Mouse (Mus musculus): ENCODE results near the gene Fermt1.

DNA sequence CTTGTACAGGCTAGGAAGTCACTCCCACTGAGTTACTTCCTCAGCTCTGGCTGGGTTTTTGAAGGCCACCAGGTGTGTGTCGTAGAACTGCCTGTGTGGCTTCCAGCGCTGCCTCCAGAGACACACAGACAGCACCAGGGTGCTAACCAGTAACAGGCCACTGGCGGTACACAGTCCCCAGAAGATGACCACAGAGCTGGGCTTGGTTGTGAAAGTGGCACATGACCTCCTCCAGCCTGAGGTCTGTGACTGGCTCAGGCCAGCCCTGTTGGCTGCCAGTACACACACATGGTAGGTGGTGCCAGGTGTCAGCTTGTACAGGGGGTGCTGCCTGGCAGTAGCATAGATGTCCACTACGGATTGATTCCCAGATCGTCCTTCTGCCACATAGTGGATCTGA is 76.0 kb downstream of the Fermt1 start:
- no peak for TF ChIP-seq POLR2A (IDR thresholded peaks at IDR 0.05; ENCODE audit: insufficient read length, low read depth)
- TF ChIP-seq CEBPB (IDR thresholded peaks at IDR 0.05; ENCODE audit: insufficient read depth, poor library complexity, severe bottlenecking), result no peak
- no peak for TF ChIP-seq TCF3 (IDR thresholded peaks at IDR 0.05; ENCODE audit: insufficient read length, low read depth)
- no peak for TF ChIP-seq USF1 (IDR thresholded peaks at IDR 0.05; ENCODE audit: low read depth)
- TF ChIP-seq POLR2AphosphoS2 (IDR thresholded peaks at IDR 0.05; ENCODE audit: insufficient read length, low read depth), result no peak
- no peak for TF ChIP-seq REST (IDR thresholded peaks at IDR 0.05; ENCODE audit: insufficient read depth, insufficient read length)

Data from myocyte (in vitro differentiated cells).